In the genomic region with DNA sequence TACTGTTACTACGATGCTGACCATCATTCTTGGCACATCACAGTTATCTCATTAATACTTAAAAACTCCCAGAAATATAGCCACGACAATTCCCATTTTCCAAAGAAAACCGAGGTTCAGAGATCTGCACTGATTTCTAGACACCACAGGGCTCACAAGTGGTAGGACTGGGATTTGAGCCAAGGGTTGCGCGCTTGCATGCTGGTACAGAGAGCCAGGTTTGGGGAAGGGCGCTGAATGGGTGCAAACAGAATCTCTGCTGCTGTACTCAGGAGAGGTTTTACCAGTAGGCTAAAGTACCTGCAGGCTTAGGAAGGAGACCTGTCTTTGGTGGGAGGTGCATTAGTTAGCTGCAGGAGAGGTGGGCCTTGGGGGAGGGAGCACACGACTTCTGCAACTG, we compare ENCODE assay signal across 36 mouse cellular contexts. TPM values are rescaled to one million over a fixed set of nuclear protein-coding genes. Genes with fewer than 3 reads are reported as not detected.
DNase-seq lines count a peak whose midpoint lies in the region; ATAC-seq and TF ChIP-seq lines count a peak whose summit lies in the region.
"Had no signal": no experiment of that assay in that cellular context is flagged by ENCODE, and none has a peak within 500 bp of the region (broad histone marks: within the 10 kb centered on the region; RNA-seq: fewer than 3 reads in every experiment).

No protein-coding gene starts in this region.

- peaks cover 29% of the 10 kb centered on the region for H3K27me3 ChIP-seq in heart, embryonic 10.5 days (ENCODE audit: insufficient read depth, poor library complexity, severe bottlenecking)
- H3K27me3 ChIP-seq in hindbrain, embryonic 12.5 days = peaks cover 23% of the 10 kb centered on the region

- H3K27ac ChIP-seq in heart, embryonic 10.5 days = no peak overlapping the region
- H3K27ac ChIP-seq in hindbrain, embryonic 12.5 days = no peak overlapping the region
- H3K27ac ChIP-seq: embryonic facial prominence, embryonic 12.5 days; hindbrain, embryonic 14.5 days; limb, embryonic 12.5 days; lung, embryonic 15.5 days; stomach, embryonic 15.5 days had no signal

- no peaks in the 10 kb centered on the region for H3K36me3 ChIP-seq in heart, embryonic 10.5 days
- H3K36me3 ChIP-seq in hindbrain, embryonic 12.5 days = no peaks in the 10 kb centered on the region
- H3K36me3 ChIP-seq: embryonic facial prominence, embryonic 12.5 days; G1E; limb, embryonic 12.5 days; lung, embryonic 15.5 days; stomach, embryonic 15.5 days had no signal

- no peak for ATAC-seq in hindbrain, embryonic 12.5 days (ENCODE audit: low FRiP score)
- ATAC-seq: forebrain, embryonic 16.5 days; midbrain, embryonic 16.5 days had no signal

- H3K4me2 ChIP-seq in hindbrain, embryonic 12.5 days (replicated peaks) = no peak overlapping the region
- H3K4me2 ChIP-seq: embryonic facial prominence, embryonic 12.5 days; heart, embryonic 11.5 days; hindbrain, embryonic 14.5 days; limb, embryonic 12.5 days; liver, embryonic 11.5 days; lung, embryonic 15.5 days; midbrain, embryonic 11.5 days; stomach, embryonic 15.5 days had no signal

- DNase-seq in heart, embryonic 10.5 days (ENCODE audit: low spot score) = peak; percentile 17
- no peak for DNase-seq in heart, postnatal 36 days
- DNase-seq in brain, embryonic 14.5 days (ENCODE audit: low read depth) = peak; percentile 22
- peak; percentile 58 for DNase-seq in gastrocnemius, postnatal 14 days
- no peak for DNase-seq in liver
- DNase-seq in spleen, adult 12 weeks (ENCODE audit: low spot score) = no peak
- DNase-seq: adrenal gland, postnatal 14 days; B cell, adult 2 months; cerebellum, adult 18-20 months; embryo, embryonic 11 days; heart, postnatal 4 days; kidney, adult 11 months; kidney, postnatal 14 days; layer of hippocampus, adult 9-11 months; lung, postnatal 36 days; thymus, postnatal 14 days had no signal

- TF ChIP-seq POLR2A in brain, embryonic 14.5 days (IDR thresholded peaks at IDR 0.05; ENCODE audit: borderline replicate concordance, extremely low read depth, insufficient read depth, insufficient read length, poor library complexity, severe bottlenecking) = no peak

- H3K4me3 ChIP-seq in heart, embryonic 10.5 days = no peak overlapping the region
- no peak overlapping the region for H3K4me3 ChIP-seq in hindbrain, embryonic 12.5 days
- H3K4me3 ChIP-seq: embryonic facial prominence, embryonic 12.5 days; limb, embryonic 12.5 days; lung, embryonic 15.5 days; stomach, embryonic 15.5 days had no signal

- WGBS in heart, embryonic 10.5 days = 73% methylated on average over 7 of the region's 7 CpGs
- 80% methylated on average over 7 of the region's 7 CpGs for whole genome bisulfite sequencing in hindbrain, embryonic 12.5 days

- no peak for TF ChIP-seq CTCF in brain, embryonic 14.5 days (IDR thresholded peaks at IDR 0.05; ENCODE audit: borderline replicate concordance, extremely low read depth, insufficient read depth, insufficient read length)

- no peaks in the 10 kb centered on the region for H3K9me3 ChIP-seq in heart, embryonic 10.5 days
- no peaks in the 10 kb centered on the region for H3K9me3 ChIP-seq in hindbrain, embryonic 12.5 days (replicated peaks)
- H3K9me3 ChIP-seq: embryonic facial prominence, embryonic 12.5 days; lung, embryonic 15.5 days; stomach, embryonic 15.5 days had no signal

- H3K4me1 ChIP-seq in heart, embryonic 10.5 days = peaks cover 10% of the 10 kb centered on the region
- H3K4me1 ChIP-seq in hindbrain, embryonic 12.5 days = no peaks in the 10 kb centered on the region
- H3K4me1 ChIP-seq: embryonic facial prominence, embryonic 12.5 days; limb, embryonic 12.5 days; lung, embryonic 15.5 days; stomach, embryonic 15.5 days had no signal

- intact Hi-C loops in heart, postnatal 36 days (cut with DNase I) = no loop called here
- intact Hi-C loops in gastrocnemius, postnatal 14 days (cut with DNase I; ENCODE audit: low total_unique reads) = no loop called here

- no peak overlapping the region for H3K9ac ChIP-seq in hindbrain, embryonic 12.5 days
- H3K9ac ChIP-seq: embryonic facial prominence, embryonic 12.5 days; hindbrain, embryonic 14.5 days; limb, embryonic 12.5 days; lung, embryonic 15.5 days; stomach, embryonic 15.5 days had no signal

RNA-seq across cellular contexts. Expression of gene Tmem233, which starts 1.4 kb away (rescaled TPM):
- polyA plus RNA-seq in heart, embryonic 10.5 days (2016; fragmentation: Nextera tagmentation; extraction: Ambion mirVana) = not detected in 2 replicates
- total RNA-seq in heart, postnatal 36 days (2021) = not detected
- not detected in 2 replicates for polyA plus RNA-seq in brain, embryonic 14.5 days (2012; rRNA removed)
- 10 to 100 TPM; 54.1 to 75.2 TPM for total RNA-seq in gastrocnemius, postnatal 14 days (2021)
- polyA plus RNA-seq in hindbrain, embryonic 12.5 days (2016; fragmentation: Nextera tagmentation; extraction: Ambion mirVana) = not detected in 2 replicates
- total RNA-seq: adrenal gland, postnatal 14 days; heart, postnatal 4 days; left cerebral cortex, postnatal 10 days; megakaryocyte, adult 5-6 weeks; neutrophil, adult 5-6 weeks had no signal
- polyA plus RNA-seq: embryonic facial prominence, embryonic 12.5 days; forebrain, embryonic 16.5 days; G1E; gonadal fat pad, adult 2 months; heart, embryonic 11.5 days; heart, embryonic 16.5 days; hindbrain, embryonic 14.5 days; kidney, embryonic 14.5 days; limb, embryonic 12.5 days; liver, embryonic 11.5 days; liver, embryonic 16.5 days; midbrain, embryonic 11.5 days; midbrain, embryonic 16.5 days; neural tube, embryonic 11.5 days; stomach, embryonic 15.5 days had no signal

RNA-seq across cellular contexts. Expression of gene Prkab1, which starts 57.3 kb away (rescaled TPM):
- polyA plus RNA-seq in heart, embryonic 10.5 days (2016; fragmentation: Nextera tagmentation; extraction: Ambion mirVana) = 69.3 and 74.1 TPM in 2 replicates
- total RNA-seq in heart, postnatal 36 days (2021) = 10 to 100 TPM; 48.7 to 58.3 TPM
- 81.8 and 89.6 TPM in 2 replicates for polyA plus RNA-seq in brain, embryonic 14.5 days (2012; rRNA removed)
- 10 to 100 TPM; 13.1 to 14.1 TPM for total RNA-seq in gastrocnemius, postnatal 14 days (2021)
- 60.5 and 65.0 TPM in 2 replicates for polyA plus RNA-seq in hindbrain, embryonic 12.5 days (2016; fragmentation: Nextera tagmentation; extraction: Ambion mirVana)

Comparison
In these comparisons a context has a peak if more than half of its experiments do, and no peak if none do; other contexts are left out.
1. DNase-seq: peak in heart, embryonic 10.5 days (single experiment), brain, embryonic 14.5 days (single experiment) and gastrocnemius, postnatal 14 days (single experiment); none in heart, postnatal 36 days (0 of 2), liver (single experiment) and spleen, adult 12 weeks (single experiment).